Mouse (Mus musculus) embryonic facial prominence, embryonic 12.5 days (tissue): ENCODE results near the gene Ncor2. TPM values are rescaled to one million over a fixed set of nuclear protein-coding genes. Genes with fewer than 3 reads are reported as not detected.

Experiments used
- ATAC-seq: fragments of 200-750 bp; cut with Nextera tagmentation; 2 replicates; pipeline ENCODE4 v1.8.0; 2017; ENCODE audit not compliant: insufficient number of reproducible peaks, insufficient read depth, low FRiP score, low TSS enrichment
- H3K27ac ChIP-seq: fragments of 300-500 bp; sonication (generic); 2 replicates; pipeline ENCODE4 v1.5.1; 2016; ENCODE audit warnings: mild to moderate bottlenecking
- H3K27me3 ChIP-seq: fragments of 300-500 bp; sonication (generic); 2 replicates; pipeline ENCODE4 v1.6.1; 2016; ENCODE audit warnings: mild to moderate bottlenecking, moderate library complexity
- H3K36me3 ChIP-seq: fragments of 300-500 bp; sonication (generic); 2 replicates; pipeline ENCODE4 v1.6.1; 2016; ENCODE audit warnings: mild to moderate bottlenecking
- H3K4me1 ChIP-seq: fragments of 300-500 bp; sonication (generic); 2 replicates; pipeline ENCODE4 v1.6.1; 2016
- H3K4me2 ChIP-seq: fragments of 300-500 bp; sonication (generic); replicated peaks from 2 replicates; pipeline ENCODE4 v1.6.1; 2016; ENCODE audit warnings: mild to moderate bottlenecking, moderate library complexity
- H3K4me3 ChIP-seq: fragments of 300-500 bp; sonication (generic); 2 replicates; pipeline ENCODE4 v1.5.1; 2016; ENCODE audit warnings: mild to moderate bottlenecking
- H3K9ac ChIP-seq: fragments of 300-500 bp; sonication (generic); 2 replicates; pipeline ENCODE4 v1.6.1; 2016; ENCODE audit warnings: mild to moderate bottlenecking, moderate library complexity
- H3K9me3 ChIP-seq: fragments of 300-500 bp; sonication (generic); 2 replicates; pipeline ENCODE4 v1.6.1; 2016; ENCODE audit warnings: mild to moderate bottlenecking, moderate library complexity
- WGBS: fragments of 180-500 bp; shearing (Covaris S2); methylation state at CpG from one replicate; pipeline ENCODE4 v1.1.7; 2016; 5-methylcytosine and 5-hydroxymethylcytosine counted together
- polyA plus RNA-seq: library from polyadenylated mRNA; unstranded; fragments of >200 nt; fragmentation: Nextera tagmentation; extraction: Ambion mirVana; gene quantifications from 2 replicates; pipeline ENCODE4 v1.2.1, GENCODE M21; 2016

The Ncor2 gene
- polyA plus RNA-seq, 1 experiment from 2014 or later = 31.6 TPM

DNA sequence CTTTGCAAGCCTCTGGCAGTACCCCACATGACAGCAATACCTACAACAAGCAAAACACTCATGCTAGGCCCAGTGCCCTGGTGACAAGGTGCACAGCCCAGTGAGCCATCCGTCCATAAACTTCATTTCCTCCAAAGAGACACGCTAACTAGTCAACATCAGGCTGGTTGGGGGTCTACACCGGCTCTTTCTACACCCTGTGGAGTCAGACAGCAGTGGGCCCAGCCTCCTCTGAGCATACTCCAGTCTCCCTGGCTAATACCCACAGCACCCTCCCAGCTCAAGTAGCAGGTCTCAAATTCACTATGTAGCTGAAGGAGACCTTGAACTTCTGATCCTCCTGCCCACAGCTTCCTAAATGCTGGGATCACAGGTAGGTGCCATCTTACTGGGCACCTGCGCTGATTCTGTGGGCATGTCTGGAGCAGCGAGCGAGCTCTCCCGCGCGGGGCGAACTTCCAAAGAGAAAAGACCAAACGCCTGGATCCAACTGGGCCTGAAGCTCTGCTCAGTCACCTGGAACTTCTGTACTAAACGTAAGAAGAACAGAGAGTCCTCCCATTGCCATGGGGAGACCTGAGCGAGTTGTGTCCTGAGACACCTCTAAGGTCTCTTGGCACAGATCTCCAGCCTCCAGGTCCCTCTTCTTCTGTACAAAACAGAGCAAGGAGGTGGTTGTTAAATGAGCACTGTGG lies 46.3 kb downstream of the Ncor2 start:
- 91% methylated on average over 13 of the region's 13 CpGs for WGBS
- no peak overlapping the region; the same call in 1 of the 2 replicates for H3K9ac ChIP-seq
- H3K36me3 ChIP-seq = peaks cover 6% of the 10 kb centered on the region; the same call in 1 of the 2 replicates
- no peak overlapping the region for H3K4me2 ChIP-seq
- no peak for ATAC-seq
- no peak overlapping the region for H3K4me3 ChIP-seq
- H3K27ac ChIP-seq = 0 out of 2 replicates have a peak overlapping the region, but pooled peaks have one; percentile 61
- H3K27me3 ChIP-seq = no peaks in the 10 kb centered on the region
- H3K4me1 ChIP-seq = peaks cover 83% of the 10 kb centered on the region
- no peaks in the 10 kb centered on the region for H3K9me3 ChIP-seq

DNA sequence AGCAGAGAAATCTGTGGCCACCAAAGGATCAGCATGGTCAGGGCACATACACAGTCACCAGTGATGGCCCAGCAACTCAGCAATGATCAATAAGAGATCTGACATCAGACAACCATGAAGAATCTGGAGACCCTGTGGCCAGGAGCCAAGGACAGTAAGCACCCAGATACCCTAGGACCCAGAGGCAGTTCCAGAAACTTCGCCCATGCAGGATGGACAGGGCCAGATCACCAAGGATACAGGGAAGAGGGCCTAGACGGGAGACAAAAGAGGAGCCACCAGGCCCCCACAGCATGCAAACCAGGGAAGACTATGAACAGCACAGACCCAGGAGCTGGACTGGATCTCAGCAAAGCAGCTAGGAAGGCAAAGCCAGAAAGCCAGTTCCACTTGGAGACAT lies 47.0 kb downstream of the Ncor2 start:
- WGBS = 81% methylated on average over 2 of the region's 2 CpGs
- H3K9me3 ChIP-seq = 0 out of 2 replicates have a peak, but pooled peaks cover 2% of the 10 kb centered on the region
- H3K27ac ChIP-seq = peak overlapping the region; percentile 61
- H3K9ac ChIP-seq = peak overlapping the region; percentile 11; the same call in 1 of the 2 replicates
- peaks cover 6% of the 10 kb centered on the region; the same call in 1 of the 2 replicates for H3K36me3 ChIP-seq
- no peak overlapping the region for H3K4me2 ChIP-seq
- ATAC-seq = no peak
- H3K27me3 ChIP-seq = no peaks in the 10 kb centered on the region
- peaks cover 77% of the 10 kb centered on the region for H3K4me1 ChIP-seq
- H3K4me3 ChIP-seq = no peak overlapping the region

DNA sequence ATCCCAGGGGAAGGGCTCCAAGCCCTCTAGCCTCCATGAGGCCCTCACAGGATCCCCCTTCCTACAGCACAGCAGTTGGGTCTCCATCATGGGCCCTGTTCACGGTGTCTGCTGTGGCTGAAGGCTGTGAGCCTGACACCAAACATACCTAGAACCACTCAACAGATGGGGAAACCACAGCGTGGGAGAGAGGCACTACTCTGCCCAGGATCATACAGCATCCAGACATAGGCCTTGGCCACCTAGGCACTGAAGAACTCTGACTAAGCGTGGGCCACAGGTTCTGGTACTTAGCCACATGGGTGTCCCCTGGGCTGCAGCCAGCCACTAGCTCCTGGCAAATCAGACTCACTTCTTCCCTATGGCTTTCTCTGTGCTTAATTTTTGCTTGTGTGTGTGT lies 48.6 kb downstream of the Ncor2 start:
- Histone ChIP-seq H3K27ac (peak overlapping the region; percentile 32; the same call in 1 of the 2 replicates), H3K4me3 (no peak overlapping the region), H3K27me3 (no peaks in the 10 kb centered on the region), H3K9me3 (0 out of 2 replicates have a peak, but pooled peaks cover 2% of the 10 kb centered on the region), H3K36me3 (peaks cover 6% of the 10 kb centered on the region; the same call in 1 of the 2 replicates), H3K4me2 (no peak overlapping the region), H3K9ac (no peak overlapping the region), H3K4me1 (peaks cover 69% of the 10 kb centered on the region)
- no peak for ATAC-seq
- WGBS = 91% methylated on average over 3 of the region's 3 CpGs

DNA sequence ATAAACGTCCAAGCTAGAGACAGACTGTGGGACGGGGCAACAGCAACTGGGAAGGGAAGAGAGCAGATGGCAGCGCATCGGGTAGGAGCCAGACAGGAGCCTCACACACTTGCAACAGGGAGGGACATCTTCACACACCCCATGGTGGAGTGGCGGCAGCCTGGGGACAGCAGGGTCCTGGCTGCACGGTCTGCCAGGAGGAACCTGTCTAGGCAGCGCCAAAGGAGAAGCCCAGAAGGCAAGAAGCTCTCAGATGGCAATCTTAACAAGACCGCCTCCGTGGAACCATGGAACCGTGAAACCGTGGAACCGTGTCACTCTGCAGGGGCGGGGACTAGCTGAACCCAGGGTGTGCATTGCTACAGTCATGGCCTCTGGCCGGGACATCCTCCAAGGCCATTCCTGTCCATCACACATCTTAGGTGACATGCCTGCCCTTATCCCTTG lies 50.1 kb downstream of the Ncor2 start:
- H3K4me3 ChIP-seq = no peak overlapping the region
- no peak overlapping the region for H3K9ac ChIP-seq
- no peak for ATAC-seq
- H3K9me3 ChIP-seq = 0 out of 2 replicates have a peak, but pooled peaks cover 2% of the 10 kb centered on the region
- peaks cover 57% of the 10 kb centered on the region for H3K4me1 ChIP-seq
- H3K27ac ChIP-seq = peak overlapping the region; percentile 55
- 71% methylated on average over 14 of the region's 14 CpGs for WGBS
- peaks cover 14% of the 10 kb centered on the region for H3K36me3 ChIP-seq
- H3K4me2 ChIP-seq = no peak overlapping the region
- no peaks in the 10 kb centered on the region for H3K27me3 ChIP-seq

DNA sequence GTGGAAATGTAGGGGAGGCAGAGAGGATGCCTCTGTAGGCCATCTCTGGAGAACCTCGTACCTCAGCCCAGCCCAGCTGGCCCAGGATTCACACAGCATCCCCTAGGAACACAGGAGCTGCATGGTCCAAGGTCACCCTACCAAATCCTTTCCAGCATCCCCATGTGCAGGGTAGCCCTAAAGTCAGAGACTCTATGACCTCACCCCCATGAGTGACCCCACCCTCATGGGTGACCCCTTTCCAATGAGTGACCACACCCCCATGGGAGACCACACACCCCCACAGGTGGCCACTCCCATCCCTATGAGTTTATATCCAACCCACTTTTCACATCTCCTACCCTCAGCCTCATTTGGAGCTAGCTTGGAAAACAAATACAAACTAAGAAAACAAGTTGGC lies 51.1 kb downstream of the Ncor2 start:
- 0 out of 2 replicates have a peak, but pooled peaks cover 2% of the 10 kb centered on the region for H3K9me3 ChIP-seq
- H3K27ac ChIP-seq = no peak overlapping the region
- no peaks in the 10 kb centered on the region for H3K27me3 ChIP-seq
- no peak overlapping the region for H3K9ac ChIP-seq
- peaks cover 21% of the 10 kb centered on the region for H3K36me3 ChIP-seq
- no peak for ATAC-seq
- no peak overlapping the region for H3K4me3 ChIP-seq
- no peak overlapping the region for H3K4me2 ChIP-seq
- WGBS = 94% methylated on average over 1 of the region's 1 CpGs
- peaks cover 61% of the 10 kb centered on the region for H3K4me1 ChIP-seq

DNA sequence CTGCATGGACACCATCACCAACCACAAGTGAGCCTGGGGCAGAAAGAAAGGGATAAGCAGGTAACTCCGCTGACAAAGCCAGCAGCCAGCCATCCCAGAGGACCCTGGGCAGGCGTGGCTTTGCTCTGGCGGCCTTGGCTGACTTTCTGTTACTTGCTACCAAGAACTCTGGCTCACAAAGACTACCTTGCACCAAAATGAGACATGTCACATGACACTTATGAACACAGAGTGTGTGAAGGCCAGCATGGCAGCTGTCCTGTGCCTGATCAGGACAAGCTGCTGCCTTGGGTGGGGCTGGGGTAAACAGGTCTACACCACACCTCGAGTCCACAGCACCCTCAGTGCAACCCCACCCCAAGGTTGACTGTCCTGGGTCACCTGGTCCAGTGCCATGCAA lies 51.6 kb downstream of the Ncor2 start:
- 0 out of 2 replicates have a peak, but pooled peaks cover 2% of the 10 kb centered on the region for H3K9me3 ChIP-seq
- no peak overlapping the region for H3K4me2 ChIP-seq
- no peak overlapping the region for H3K9ac ChIP-seq
- ATAC-seq = no peak
- peaks cover 59% of the 10 kb centered on the region for H3K4me1 ChIP-seq
- peaks cover 20% of the 10 kb centered on the region for H3K36me3 ChIP-seq
- H3K27me3 ChIP-seq = no peaks in the 10 kb centered on the region
- no peak overlapping the region for H3K4me3 ChIP-seq
- 86% methylated on average over 4 of the region's 4 CpGs for WGBS
- H3K27ac ChIP-seq = no peak overlapping the region

DNA sequence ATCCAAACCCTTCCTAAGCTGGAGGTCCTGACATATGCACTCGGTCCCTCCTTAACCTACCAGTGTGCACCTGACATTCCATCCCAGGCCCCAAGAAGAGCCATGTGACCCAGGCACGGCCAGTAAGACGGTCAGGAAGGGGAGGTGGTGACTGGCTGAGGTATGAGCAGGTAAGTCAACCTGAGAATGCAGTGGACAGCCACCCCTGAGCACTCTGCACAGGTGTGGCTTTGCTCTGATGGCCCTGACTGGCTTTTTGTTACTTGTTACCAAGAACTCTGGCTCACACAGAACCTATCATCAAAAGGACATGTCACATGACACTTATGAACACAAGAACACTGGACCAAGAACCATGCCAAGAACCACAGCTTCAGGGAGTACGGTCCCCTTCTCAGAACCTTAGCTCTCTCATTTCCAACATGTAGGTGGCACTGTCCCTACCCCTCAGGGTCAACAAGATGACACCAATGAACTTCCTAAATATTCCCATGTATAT lies 53.0 kb downstream of the Ncor2 start:
- Histone ChIP-seq H3K4me1 (peaks cover 45% of the 10 kb centered on the region), H3K4me2 (no peak overlapping the region), H3K9ac (no peak overlapping the region), H3K4me3 (no peak overlapping the region), H3K9me3 (0 out of 2 replicates have a peak, but pooled peaks cover 2% of the 10 kb centered on the region), H3K27me3 (no peaks in the 10 kb centered on the region), H3K36me3 (peaks cover 30% of the 10 kb centered on the region), H3K27ac (no peak overlapping the region)
- ATAC-seq = no peak
- WGBS = 78% methylated on average over 4 of the region's 4 CpGs

DNA sequence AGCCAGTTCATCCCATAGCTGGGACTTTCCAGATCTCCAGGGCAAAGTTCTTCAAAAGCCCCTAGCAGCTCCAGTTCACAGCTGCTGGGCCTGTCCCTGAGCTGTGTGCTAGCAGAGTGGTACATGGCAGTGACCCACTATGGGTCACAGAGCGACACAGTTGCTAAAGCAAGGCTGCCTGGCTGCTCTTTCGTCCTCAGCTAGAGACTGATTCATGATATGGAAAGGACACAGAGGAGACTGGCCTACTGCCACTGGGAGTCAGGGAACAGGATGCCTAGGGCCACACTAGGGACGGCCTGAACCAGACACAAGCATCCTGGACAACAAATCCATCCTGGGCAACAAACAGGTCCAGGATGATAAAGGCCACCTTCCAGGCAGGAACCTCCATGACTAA lies 53.8 kb downstream of the Ncor2 start:
- WGBS = 84% methylated on average over 3 of the region's 3 CpGs
- Histone ChIP-seq H3K27me3 (no peaks in the 10 kb centered on the region), H3K4me3 (no peak overlapping the region), H3K27ac (no peak overlapping the region), H3K9ac (no peak overlapping the region), H3K4me1 (peaks cover 37% of the 10 kb centered on the region), H3K9me3 (0 out of 2 replicates have a peak, but pooled peaks cover 2% of the 10 kb centered on the region), H3K36me3 (peaks cover 30% of the 10 kb centered on the region), H3K4me2 (no peak overlapping the region)
- no peak for ATAC-seq

DNA sequence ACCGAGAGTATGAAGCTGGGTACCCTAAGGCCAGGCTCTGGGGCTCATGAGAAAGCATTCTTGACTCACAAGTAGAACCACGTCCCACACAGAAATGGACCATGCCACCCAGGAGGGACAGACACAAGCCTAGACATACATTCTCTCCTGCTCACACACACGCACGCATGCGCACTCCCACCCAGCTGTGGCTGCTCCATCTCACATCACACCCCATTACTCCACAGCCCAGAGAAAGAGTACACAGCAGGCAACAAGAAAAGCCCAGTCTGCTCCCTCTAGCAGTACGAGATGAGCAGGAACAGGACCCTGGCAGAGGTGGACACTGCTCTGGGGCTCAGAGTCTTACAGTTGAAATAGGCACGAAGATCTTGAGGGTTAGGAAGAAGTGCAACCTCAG lies 55.0 kb downstream of the Ncor2 start:
- H3K4me2 ChIP-seq = no peak overlapping the region
- H3K27ac ChIP-seq = 0 out of 2 replicates have a peak overlapping the region, but pooled peaks have one; percentile 23
- H3K36me3 ChIP-seq = peaks cover 37% of the 10 kb centered on the region
- no peak overlapping the region for H3K9ac ChIP-seq
- peaks cover 25% of the 10 kb centered on the region for H3K4me1 ChIP-seq
- 0 out of 2 replicates have a peak, but pooled peaks cover 2% of the 10 kb centered on the region for H3K9me3 ChIP-seq
- 84% methylated on average over 7 of the region's 7 CpGs for WGBS
- H3K4me3 ChIP-seq = no peak overlapping the region
- H3K27me3 ChIP-seq = no peaks in the 10 kb centered on the region
- no peak for ATAC-seq

DNA sequence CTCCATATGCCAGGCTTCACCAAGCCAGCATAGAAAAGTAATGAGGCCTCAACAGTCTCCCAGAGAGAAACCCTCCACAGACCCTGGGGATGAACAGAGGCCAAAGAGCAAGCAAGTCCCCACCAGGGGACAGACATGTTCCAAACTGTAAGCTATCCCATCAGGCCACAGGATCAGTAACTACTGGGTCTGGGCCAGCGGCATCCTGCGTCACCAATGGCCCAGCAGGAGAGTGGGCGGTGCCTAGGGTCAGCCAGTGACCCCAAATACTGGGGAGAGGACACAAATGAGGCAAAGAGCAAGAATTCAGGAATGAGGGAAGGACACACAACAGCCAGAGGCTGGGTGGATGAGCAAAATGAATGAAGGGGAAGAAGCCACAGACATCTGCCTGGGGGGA lies 55.8 kb downstream of the Ncor2 start:
- H3K27ac ChIP-seq = no peak overlapping the region
- H3K9ac ChIP-seq = no peak overlapping the region

DNA sequence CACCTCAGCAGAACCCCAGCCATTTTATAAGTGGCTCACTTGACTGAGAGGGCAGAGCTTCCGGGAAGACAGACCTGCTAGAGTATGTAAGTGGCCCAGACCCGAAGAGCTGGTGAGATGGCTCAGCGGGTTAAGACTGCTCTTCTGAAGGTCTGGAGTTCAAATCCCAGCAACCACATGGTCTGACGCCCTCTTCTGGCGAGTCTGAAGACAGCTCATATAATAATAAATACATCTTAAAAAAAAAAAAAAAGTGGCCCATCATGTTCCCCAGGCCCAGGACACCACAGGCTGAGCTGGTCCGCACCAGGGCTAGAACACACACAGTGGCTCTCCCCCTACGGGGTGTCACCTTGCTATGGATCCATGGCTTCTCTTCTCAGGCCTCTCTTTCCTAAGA lies 56.5 kb downstream of the Ncor2 start:
- Histone ChIP-seq H3K36me3 (peaks cover 51% of the 10 kb centered on the region), H3K9me3 (0 out of 2 replicates have a peak, but pooled peaks cover 2% of the 10 kb centered on the region), H3K27ac (no peak overlapping the region), H3K27me3 (no peaks in the 10 kb centered on the region), H3K9ac (no peak overlapping the region), H3K4me3 (no peak overlapping the region), H3K4me1 (peaks cover 21% of the 10 kb centered on the region), H3K4me2 (no peak overlapping the region)
- no peak for ATAC-seq
- 83% methylated on average over 7 of the region's 7 CpGs for WGBS

More for the DNA sequence above, 55.8 kb downstream of the Ncor2 start:
- peaks cover 21% of the 10 kb centered on the region for H3K4me1 ChIP-seq
- H3K4me3 ChIP-seq = no peak overlapping the region
- H3K27me3 ChIP-seq = no peaks in the 10 kb centered on the region
- 61% methylated on average over 3 of the region's 3 CpGs for WGBS
- 0 out of 2 replicates have a peak, but pooled peaks cover 2% of the 10 kb centered on the region for H3K9me3 ChIP-seq
- H3K4me2 ChIP-seq = no peak overlapping the region
- H3K36me3 ChIP-seq = peaks cover 45% of the 10 kb centered on the region
- ATAC-seq = no peak

DNA sequence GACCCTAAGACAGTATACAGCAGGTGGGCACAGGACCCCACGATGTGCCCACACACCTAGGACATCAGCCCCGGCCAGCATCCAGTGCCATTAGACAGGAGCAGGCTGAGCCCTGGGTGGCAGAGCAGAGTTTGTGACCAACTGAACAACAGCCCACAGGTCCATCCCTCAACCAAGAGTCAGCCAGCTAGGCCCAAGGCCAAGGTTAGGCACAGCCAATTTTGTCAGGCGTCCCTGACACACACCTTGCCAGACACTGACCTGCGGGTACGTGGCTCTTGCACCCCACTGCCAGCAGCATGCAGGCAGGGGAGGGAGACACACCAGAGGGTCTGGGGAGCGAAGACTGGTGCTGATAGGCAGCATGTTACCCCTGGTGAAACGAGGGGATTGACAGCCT lies 57.0 kb downstream of the Ncor2 start:
- H3K4me1 ChIP-seq = peaks cover 21% of the 10 kb centered on the region

More for the DNA sequence above, 57.0 kb downstream of the Ncor2 start:
- ATAC-seq = no peak
- Histone ChIP-seq H3K9ac (no peak overlapping the region), H3K27me3 (no peaks in the 10 kb centered on the region), H3K36me3 (peaks cover 56% of the 10 kb centered on the region), H3K4me2 (no peak overlapping the region), H3K4me3 (no peak overlapping the region), H3K27ac (no peak overlapping the region), H3K9me3 (0 out of 2 replicates have a peak, but pooled peaks cover under 1% of the 10 kb centered on the region)
- WGBS = 91% methylated on average over 7 of the region's 7 CpGs
